Mouse (Mus musculus) lung, postnatal 0 days (tissue): ENCODE data around the gene Col13a1. TPM values are rescaled to one million over a fixed set of nuclear protein-coding genes. Genes with fewer than 3 reads are reported as not detected.

ENCODE experiments used
- ATAC-seq: fragments of 200-750 bp; cut with Nextera tagmentation; 2 replicates; pipeline ENCODE4 v1.8.0; 2017; ENCODE audit warnings: moderate library complexity
- DNase-seq: peaks from one replicate; pipeline ENCODE4 v3.0.0-alpha.2; 2016; ENCODE audit warnings: low spot score
- H3K27ac ChIP-seq: fragments of 300-500 bp; sonication (generic); 2 replicates; pipeline ENCODE4 v1.5.1; 2014; ENCODE audit warnings: antibody characterized with exemption, mild to moderate bottlenecking, low read length, mixed read lengths
- H3K27me3 ChIP-seq: fragments of 300-500 bp; sonication (generic); replicated peaks from 2 replicates; pipeline ENCODE4 v1.6.1; 2014; ENCODE audit warnings: low read length, mixed read lengths; ENCODE audit not compliant: insufficient read depth
- H3K36me3 ChIP-seq: fragments of 300-500 bp; sonication (generic); 2 replicates; pipeline ENCODE4 v1.6.1; 2014; ENCODE audit warnings: low read length, mixed read lengths; ENCODE audit not compliant: insufficient read depth
- H3K4me1 ChIP-seq: fragments of 300-500 bp; sonication (generic); 2 replicates; pipeline ENCODE4 v1.6.1; 2014; ENCODE audit warnings: antibody characterized with exemption, low read depth, low read length, mixed read lengths; ENCODE audit not compliant: insufficient read depth
- H3K4me2 ChIP-seq: fragments of 300-500 bp; sonication (generic); replicated peaks from 2 replicates; pipeline ENCODE4 v1.6.1; 2014; ENCODE audit warnings: low read depth, mild to moderate bottlenecking, low read length, moderate library complexity, mixed read lengths
- H3K4me3 ChIP-seq: fragments of 300-500 bp; sonication (generic); 2 replicates; pipeline ENCODE4 v1.5.1; 2014; ENCODE audit warnings: low read depth, low read length
- H3K9ac ChIP-seq: fragments of 300-500 bp; sonication (generic); replicated peaks from 2 replicates; pipeline ENCODE4 v1.6.1; 2014; ENCODE audit warnings: low read depth, mild to moderate bottlenecking
- H3K9me3 ChIP-seq: fragments of 300-500 bp; sonication (generic); 2 replicates; pipeline ENCODE4 v1.6.1; 2016; ENCODE audit warnings: low read length, mixed read lengths
- CTCF ChIP-seq: IDR thresholded peaks from 2 replicates; pipeline ENCODE4 v1.5.1; 2016; ENCODE audit warnings: antibody characterized with exemption, mild to moderate bottlenecking
- EP300 ChIP-seq: IDR thresholded peaks from 2 replicates; pipeline ENCODE4 v1.6.1; 2016; ENCODE audit warnings: antibody characterized with exemption, mild to moderate bottlenecking, control low read depth
- WGBS: fragments of 180-500 bp; shearing (Covaris S2); extraction: QIAGEN DNeasy Blood & Tissue Kit; methylation state at CpG from one replicate; pipeline ENCODE4 v1.1.7; 2014; 5-methylcytosine and 5-hydroxymethylcytosine counted together
- polyA plus RNA-seq: library from polyadenylated mRNA; unstranded; fragments of >200 nt; fragmentation: Nextera tagmentation; extraction: Ambion mirVana; gene quantifications from 2 replicates; pipeline ENCODE4 v1.2.1, GENCODE M21; 2015

Col13a1 gene
- polyA plus RNA-seq, 1 experiment from 2014 or later: 54.8 TPM

- 63% methylated on average over 6 of the region's 6 CpGs for WGBS
- H3K27me3 ChIP-seq: no peaks in the 10 kb centered on the region
- H3K9me3 ChIP-seq: no peaks in the 10 kb centered on the region
- H3K4me2 ChIP-seq: no peak overlapping the region
- no peaks in the 10 kb centered on the region for H3K36me3 ChIP-seq
- no peak for DNase-seq
- H3K4me3 ChIP-seq: no peak overlapping the region
- H3K4me1 ChIP-seq: no peaks in the 10 kb centered on the region; the same call in 1 of the 2 replicates
- no peak overlapping the region for H3K27ac ChIP-seq
- no peak for TF ChIP-seq EP300
- no peak for TF ChIP-seq CTCF
- no peak overlapping the region for H3K9ac ChIP-seq
- ATAC-seq: no peak
Measured at GRCm38 (mm10) chr10:61929901-61930300, 49.0 kb downstream of the Col13a1 start.

GRCm38 (mm10) chr10:61928725-61929651 is 49.9 kb downstream of the Col13a1 start:
- TF ChIP-seq EP300: peak; percentile 74
- TF ChIP-seq CTCF: no peak
- DNase-seq: peak; percentile 75
- Histone ChIP-seq H3K4me1 (no peaks in the 10 kb centered on the region; the same call in 1 of the 2 replicates), H3K4me2 (0 out of 2 replicates have a peak overlapping the region, but pooled peaks have one; percentile 0), H3K9ac (no peak overlapping the region), H3K4me3 (no peak overlapping the region), H3K9me3 (no peaks in the 10 kb centered on the region), H3K36me3 (no peaks in the 10 kb centered on the region), H3K27me3 (no peaks in the 10 kb centered on the region), H3K27ac (peak overlapping the region; percentile 60)
- WGBS: 8% methylated on average over 24 of the region's 24 CpGs
- ATAC-seq: peak; percentile 84

- no peaks in the 10 kb centered on the region for H3K36me3 ChIP-seq
- H3K4me2 ChIP-seq: no peak overlapping the region
- no peak for ATAC-seq
- no peak for DNase-seq
- H3K9ac ChIP-seq: no peak overlapping the region
- no peak for TF ChIP-seq EP300
- TF ChIP-seq CTCF: no peak
- no peak overlapping the region for H3K27ac ChIP-seq
- no peaks in the 10 kb centered on the region; the same call in 1 of the 2 replicates for H3K4me1 ChIP-seq
- no peaks in the 10 kb centered on the region for H3K9me3 ChIP-seq
- no peak overlapping the region for H3K4me3 ChIP-seq
- H3K27me3 ChIP-seq: no peaks in the 10 kb centered on the region
Measured at GRCm38 (mm10) chr10:61925691-61926090, 53.2 kb downstream of the Col13a1 start.

- Histone ChIP-seq H3K4me3 (no peak overlapping the region), H3K4me2 (0 out of 2 replicates have a peak overlapping the region, but pooled peaks have one; percentile 8), H3K4me1 (no peaks in the 10 kb centered on the region), H3K27ac (peak overlapping the region; percentile 59; the same call in 1 of the 2 replicates), H3K9ac (no peak overlapping the region), H3K9me3 (no peaks in the 10 kb centered on the region), H3K27me3 (no peaks in the 10 kb centered on the region), H3K36me3 (no peaks in the 10 kb centered on the region)
- 11% methylated on average over 11 of the region's 11 CpGs for WGBS
- ATAC-seq (peak; percentile 70), DNase-seq (peak; percentile 86)
- TF ChIP-seq EP300 (peak; percentile 77), CTCF (no peak)
Measured at GRCm38 (mm10) chr10:61920655-61921365, 58.1 kb downstream of the Col13a1 start.

DNA sequence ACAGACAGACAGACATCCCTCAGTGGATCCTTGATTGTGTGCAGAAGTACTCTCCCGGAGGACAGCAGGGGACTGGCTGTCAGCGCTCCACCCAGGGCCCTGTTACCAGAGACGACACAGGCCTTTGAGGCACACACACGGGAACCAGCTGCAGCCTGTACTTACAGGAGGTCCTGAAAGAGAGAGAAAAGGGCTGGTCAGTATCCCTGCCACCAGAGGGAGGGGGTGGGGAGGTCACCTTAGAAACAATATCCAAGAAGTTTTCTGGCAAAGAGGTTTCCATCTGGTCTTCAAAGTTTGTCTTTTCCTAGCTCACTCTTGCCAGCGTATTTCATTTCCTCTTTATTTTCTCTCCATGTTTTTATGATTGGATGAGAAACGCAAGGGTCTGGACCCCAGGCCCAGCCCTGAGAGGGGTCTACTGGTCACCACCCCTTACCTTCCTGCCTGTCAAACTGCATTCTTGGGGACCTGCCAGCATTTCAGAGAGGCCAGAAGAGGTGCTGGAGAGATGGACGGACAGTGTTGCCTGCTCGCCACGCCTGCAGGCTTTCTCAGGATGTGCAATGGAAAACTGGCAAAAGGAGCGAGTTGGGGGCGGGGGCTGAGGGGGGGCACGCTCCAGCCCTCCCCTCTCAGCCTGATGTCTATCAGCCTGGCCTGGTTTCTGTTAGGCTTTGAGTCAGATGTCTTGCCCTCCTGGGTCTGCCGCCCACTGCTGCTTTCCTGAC is 58.8 kb downstream of the Col13a1 start:
- no peaks in the 10 kb centered on the region for H3K9me3 ChIP-seq
- TF ChIP-seq CTCF (0 out of 2 replicates have a peak, but pooled peaks have one; percentile 20), EP300 (no peak)
- no peak overlapping the region for H3K9ac ChIP-seq
- ATAC-seq: peak; percentile 81
- peak; percentile 89 for DNase-seq
- H3K4me2 ChIP-seq: 0 out of 2 replicates have a peak overlapping the region, but pooled peaks have one; percentile 8
- no peaks in the 10 kb centered on the region for H3K27me3 ChIP-seq
- H3K4me1 ChIP-seq: no peaks in the 10 kb centered on the region
- no peak overlapping the region for H3K4me3 ChIP-seq
- H3K36me3 ChIP-seq: no peaks in the 10 kb centered on the region
- WGBS: 17% methylated on average over 13 of the region's 13 CpGs
- H3K27ac ChIP-seq: peak overlapping the region; percentile 77
